Mouse (Mus musculus) bone marrow, adult 2 months (tissue): Measurements from ENCODE around the gene Gapdh. TPM values are rescaled to one million over a fixed set of nuclear protein-coding genes. Genes with fewer than 3 reads are reported as not detected.

Experiments used
- H3K27ac ChIP-seq: fragments of 200-500 bp; 2 replicates; pipeline ENCODE4 v1.5.1; 2012; ENCODE audit warnings: low read depth, mild to moderate bottlenecking, control low read depth, inconsistent platforms, low read length; ENCODE audit not compliant: control insufficient read depth, poor library complexity, insufficient read depth
- H3K4me1 ChIP-seq: fragments of 200-500 bp; 2 replicates; pipeline ENCODE4 v1.6.1; 2011; ENCODE audit warnings: low read length; ENCODE audit not compliant: control insufficient read depth, insufficient read depth
- H3K4me3 ChIP-seq: fragments of 200-500 bp; replicated peaks from 2 replicates; pipeline ENCODE3; 2011; ENCODE audit warnings: mild to moderate bottlenecking, low read depth, low read length, control low read depth; ENCODE audit not compliant: control insufficient read depth
- CTCF ChIP-seq: fragments of 200-500 bp; IDR thresholded peaks from 2 replicates; pipeline ENCODE4 v1.5.1; 2011; ENCODE audit warnings: low read length, control low read depth; ENCODE audit not compliant: control insufficient read depth, insufficient read depth
- POLR2A ChIP-seq: fragments of 200-500 bp; IDR thresholded peaks from 2 replicates; pipeline ENCODE4 v1.6.1; 2011; ENCODE audit warnings: low read depth, mild to moderate bottlenecking, control low read depth, low read length, borderline replicate concordance; ENCODE audit not compliant: control insufficient read depth
- WGBS: fragments of 180-500 bp; shearing (Covaris S2); methylation state at CpG from one replicate; pipeline ENCODE4 v1.1.7; 2018; 5-methylcytosine and 5-hydroxymethylcytosine counted together
- polyA plus RNA-seq: library from polyadenylated mRNA; stranded (reverse); fragments of >200 nt; gene quantifications from 2 replicates; pipeline ENCODE4 v1.2.4, GENCODE M21; 2011; ENCODE audit warnings: low replicate concordance; ENCODE audit not compliant: missing spikeins, insufficient read depth, insufficient read length

Gene Gapdh
- polyA plus RNA-seq, 1 experiment = 98.2 TPM

DNA sequence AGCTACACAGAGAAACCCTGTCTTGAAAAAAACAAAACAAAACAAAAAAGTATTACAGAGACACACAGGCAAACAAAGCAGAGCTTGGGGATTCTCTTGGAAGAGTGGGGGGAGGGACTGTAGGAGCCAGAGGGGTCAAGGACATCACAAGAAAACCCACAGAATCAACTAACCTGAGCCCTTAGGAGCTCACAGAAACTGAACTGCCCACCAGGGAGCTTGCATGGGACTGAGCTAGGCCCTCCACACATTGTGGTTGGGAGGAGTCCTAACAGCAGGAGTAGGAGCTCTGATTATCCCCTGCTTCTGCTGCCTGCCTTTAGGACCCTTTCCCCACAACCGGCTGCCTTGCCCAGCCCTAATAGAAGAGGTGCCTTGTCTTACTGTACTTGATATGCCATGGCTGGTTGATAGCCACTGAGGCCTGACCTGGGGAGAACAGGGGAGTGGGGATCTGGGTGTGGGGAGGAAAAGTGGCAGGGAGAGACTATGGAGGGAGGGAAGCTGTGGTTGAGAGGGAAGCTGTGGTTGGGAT lies 29.3 kb upstream of the Gapdh start:
- no peak for TF ChIP-seq CTCF
- no peak for TF ChIP-seq POLR2A
- no peak overlapping the region for H3K4me3 ChIP-seq
- H3K27ac ChIP-seq = no peak overlapping the region
- 80% methylated on average over 1 of the region's 1 CpGs for WGBS
- peaks cover 1% of the 10 kb centered on the region; the same call in 1 of the 2 replicates for H3K4me1 ChIP-seq

DNA sequence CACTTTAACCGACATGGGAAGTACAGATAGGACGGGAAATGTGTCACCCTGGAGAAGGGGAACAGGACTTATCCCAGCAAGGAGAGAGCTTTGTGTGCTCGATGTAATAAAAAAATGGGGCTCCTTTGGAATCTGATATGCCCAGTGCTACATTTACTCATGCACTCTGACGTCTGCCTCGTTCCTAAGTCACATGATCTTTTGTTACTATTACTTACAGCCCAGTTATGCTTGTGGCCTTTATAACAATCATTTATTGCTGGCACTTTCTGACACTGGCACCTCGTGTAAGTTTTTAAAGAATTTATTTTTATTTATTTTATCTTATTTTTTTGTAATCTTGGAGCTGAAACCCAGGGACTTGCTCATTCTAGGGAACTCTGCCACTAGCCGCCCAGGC lies 27.1 kb upstream of the Gapdh start:
- 34% methylated on average over 7 of the region's 7 CpGs for WGBS
- Histone ChIP-seq H3K4me1 (peaks cover 1% of the 10 kb centered on the region; the same call in 1 of the 2 replicates), H3K27ac (no peak overlapping the region), H3K4me3 (no peak overlapping the region)
- TF ChIP-seq CTCF (no peak), POLR2A (no peak)

DNA sequence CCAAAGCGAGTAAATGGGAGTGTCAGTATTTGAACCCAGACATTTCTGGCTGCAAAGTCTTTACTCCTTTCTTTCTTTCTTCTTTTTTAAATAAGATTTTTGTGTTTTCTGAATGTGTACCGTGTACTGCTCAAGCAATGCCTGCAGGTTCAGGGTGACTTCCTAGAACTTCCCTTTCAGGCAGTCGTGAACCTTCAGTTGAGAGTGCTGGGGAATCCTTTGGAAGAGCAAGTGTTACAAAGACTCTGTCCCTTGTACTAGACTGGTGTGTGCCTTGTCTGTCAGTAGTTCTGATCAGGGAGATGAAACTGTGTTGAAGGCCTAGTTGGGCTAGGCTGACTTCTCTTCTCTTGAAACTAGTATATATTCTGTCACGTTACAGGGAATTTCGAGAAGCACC lies 26.6 kb upstream of the Gapdh start:
- WGBS = 13% methylated on average over 5 of the region's 5 CpGs
- Histone ChIP-seq H3K4me1 (peaks cover 1% of the 10 kb centered on the region; the same call in 1 of the 2 replicates), H3K27ac (peak overlapping the region; percentile 98; the same call in 1 of the 2 replicates), H3K4me3 (peak overlapping the region; percentile 93)
- TF ChIP-seq CTCF = no peak
- no peak for TF ChIP-seq POLR2A

DNA sequence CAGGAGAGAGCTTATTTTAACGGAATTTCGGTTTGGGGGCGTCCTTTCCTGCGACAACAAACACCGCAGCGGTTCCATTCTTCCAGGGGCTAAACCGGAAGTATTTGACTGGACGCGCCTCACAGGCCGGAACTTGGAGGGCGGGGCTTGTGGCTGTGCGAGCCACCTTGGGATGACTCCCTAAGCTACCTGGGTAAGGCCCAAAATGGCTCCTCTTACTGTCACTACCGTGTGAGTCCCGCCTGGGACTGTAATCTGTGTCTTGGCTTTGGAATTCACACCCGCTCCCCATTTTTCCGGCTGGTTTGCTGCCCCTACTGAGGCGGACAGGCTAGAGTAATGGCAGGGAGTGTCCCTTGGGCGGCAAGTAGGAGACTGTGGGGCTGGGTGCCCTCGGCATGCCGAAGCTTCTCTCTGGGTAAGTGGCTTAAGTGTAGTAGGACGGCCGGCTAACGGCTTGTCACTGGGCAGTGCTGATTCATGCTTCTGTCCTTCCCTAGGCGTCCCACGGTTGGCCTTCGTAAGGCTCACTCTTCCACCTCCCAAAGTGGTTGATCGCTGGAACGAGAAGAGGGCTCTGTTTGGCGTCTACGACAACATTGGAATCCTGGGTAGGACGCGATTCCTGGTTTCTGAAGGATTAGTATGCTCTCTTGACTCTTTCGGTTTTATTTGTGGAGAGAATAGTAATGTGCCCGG lies 25.9 kb upstream of the Gapdh start:
- under 1% methylated on average over 34 of the region's 34 CpGs for WGBS

DNA sequence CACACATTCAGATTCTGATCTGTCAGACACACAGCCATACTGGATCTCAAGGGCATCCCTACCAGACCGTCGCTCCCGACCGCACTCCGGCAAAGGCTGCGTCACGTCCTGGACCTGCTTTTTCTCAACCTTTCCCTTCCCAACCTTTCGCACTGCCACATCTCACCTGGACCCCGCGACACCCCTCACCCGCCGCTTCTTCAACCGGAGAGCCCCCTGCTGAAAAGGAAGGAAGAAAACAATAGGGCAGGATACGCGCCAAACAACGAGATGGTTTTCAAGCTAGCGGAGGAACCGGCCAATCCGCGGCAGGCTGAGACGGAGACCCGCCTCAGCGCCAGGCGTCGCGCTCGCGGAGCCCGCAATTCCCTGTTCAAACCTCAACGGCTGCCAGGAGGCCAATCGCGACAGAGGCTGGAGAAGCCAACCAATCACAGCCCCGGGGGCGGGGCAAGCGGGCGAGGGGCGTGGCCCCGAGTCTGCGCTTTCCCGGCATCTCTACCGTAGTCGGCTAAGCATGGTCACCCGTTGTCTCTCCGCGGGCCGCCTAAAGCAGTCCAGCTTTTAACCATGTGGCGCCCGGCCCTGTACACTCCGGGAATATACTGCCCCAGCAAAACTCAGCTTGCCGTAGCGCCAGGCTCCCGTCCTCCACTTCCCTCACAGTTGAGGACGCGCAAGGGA lies 25.2 kb upstream of the Gapdh start, which contains the start of the genes Ncapd2 and Mrpl51:
Gene Ncapd2, minus strand, starts transcription at position 370 of the 684 bp plus-strand sequence.
Gene Mrpl51, plus strand, starts transcription at position 470 of the 684 bp plus-strand sequence.
- Histone ChIP-seq H3K27ac (peak within 1 kb of the TSS; percentile 98), H3K4me1 (peaks cover 1% of the 10 kb centered on the region; the same call in 1 of the 2 replicates), H3K4me3 (peak within 1 kb of the TSS; percentile 98)
- TF ChIP-seq POLR2A = peak; percentile 50
- TF ChIP-seq CTCF = no peak
- under 1% methylated on average over 54 of the region's 54 CpGs for WGBS

More for the DNA sequence above, 25.9 kb upstream of the Gapdh start:
- peak overlapping the region; percentile 93 for H3K4me3 ChIP-seq
- peak overlapping the region; percentile 98 for H3K27ac ChIP-seq
- H3K4me1 ChIP-seq = peaks cover 1% of the 10 kb centered on the region; the same call in 1 of the 2 replicates
- no peak; the same call in 1 of the 2 replicates for TF ChIP-seq POLR2A
- no peak for TF ChIP-seq CTCF

DNA sequence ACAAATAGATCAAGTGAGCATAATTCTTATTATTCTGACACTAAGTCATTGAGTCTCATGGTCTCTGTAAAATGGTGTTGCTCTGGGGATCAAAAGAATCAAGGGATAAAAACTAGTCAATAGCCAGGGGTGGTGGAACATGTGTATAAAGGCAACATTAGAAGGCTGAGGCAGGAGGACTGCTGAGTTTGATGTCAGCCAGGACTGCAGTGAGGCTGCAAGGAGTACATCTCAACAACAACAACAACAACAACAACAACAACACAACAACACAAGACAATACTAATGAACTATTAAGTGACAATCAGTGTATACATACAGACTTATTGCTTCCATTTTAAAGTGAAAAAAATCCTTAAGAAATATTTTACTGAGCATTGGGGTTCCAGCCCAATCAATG lies 24.5 kb upstream of the Gapdh start:
- TF ChIP-seq POLR2A (no peak), CTCF (no peak)
- peak overlapping the region; percentile 98 for H3K4me3 ChIP-seq
- no peak overlapping the region; the same call in 1 of the 2 replicates for H3K27ac ChIP-seq
- H3K4me1 ChIP-seq = peaks cover 1% of the 10 kb centered on the region; the same call in 1 of the 2 replicates

DNA sequence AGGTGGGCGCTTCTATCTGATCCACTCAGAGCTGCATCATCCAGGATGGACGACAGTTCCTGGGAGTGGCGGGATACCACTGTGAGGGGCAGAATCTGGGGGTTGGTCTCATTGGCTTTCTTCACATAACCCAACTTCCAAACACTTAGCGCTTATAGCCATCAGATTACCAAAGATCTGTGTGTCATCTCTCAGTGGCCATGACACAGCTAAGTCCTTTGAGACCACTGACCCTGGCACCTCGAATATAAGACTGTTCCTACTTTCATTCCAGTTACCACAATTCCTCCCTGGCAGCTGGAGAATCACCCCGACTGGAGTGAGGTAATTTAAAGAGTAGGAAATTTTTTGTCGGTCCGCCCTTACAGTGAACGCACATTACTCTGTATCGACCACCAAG lies 19.9 kb upstream of the Gapdh start:
- TF ChIP-seq POLR2A (no peak), CTCF (no peak)
- no peak overlapping the region for H3K27ac ChIP-seq
- H3K4me1 ChIP-seq = peaks cover 1% of the 10 kb centered on the region; the same call in 1 of the 2 replicates
- H3K4me3 ChIP-seq = no peak overlapping the region
- 95% methylated on average over 10 of the region's 10 CpGs for WGBS

DNA sequence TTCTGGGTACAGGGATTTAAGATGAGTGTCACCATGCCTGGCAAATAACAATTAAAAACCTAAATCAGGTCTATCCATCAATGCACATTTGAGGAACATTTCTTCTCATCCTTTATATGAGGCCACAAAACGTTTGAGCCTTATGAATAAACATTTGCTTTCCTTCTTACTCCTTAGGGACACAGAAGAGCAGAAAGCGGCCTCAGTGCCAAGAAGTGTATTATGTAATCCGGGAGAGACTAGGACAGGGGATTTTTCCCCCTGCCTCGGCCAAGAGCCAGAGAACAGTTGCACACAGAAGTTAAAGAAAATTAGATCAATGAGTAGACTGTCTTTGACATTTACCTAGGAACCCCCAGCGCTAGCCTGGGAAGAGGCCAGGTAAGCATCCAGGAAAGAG lies 15.9 kb upstream of the Gapdh start:
- no peak for TF ChIP-seq POLR2A
- TF ChIP-seq CTCF = no peak

More for the DNA sequence above, 15.9 kb upstream of the Gapdh start:
- WGBS = 86% methylated on average over 5 of the region's 5 CpGs
- Histone ChIP-seq H3K27ac (no peak overlapping the region), H3K4me3 (no peak overlapping the region), H3K4me1 (no peaks in the 10 kb centered on the region)
